Mouse (Mus musculus): Measurements from ENCODE around the gene Smarcal1.

GRCm38 (mm10) chr1:72577481-72577922 is 5.5 kb upstream of the Smarcal1 start:
- TF ChIP-seq CTCF (IDR thresholded peaks at IDR 0.05; ENCODE audit: low read depth, low read length) (no peak), POLR2A (IDR thresholded peaks at IDR 0.05; ENCODE audit: insufficient read depth, low read length) (no peak), EP300 (IDR thresholded peaks at IDR 0.05; ENCODE audit: insufficient read depth, low read depth, low read length) (no peak)

Measured in ES-Bruce4 (cell line).